Mouse (Mus musculus) liver, embryonic 14.5 days (tissue): ENCODE measurements around the gene Acot11. TPM values are rescaled to one million over a fixed set of nuclear protein-coding genes. Genes with fewer than 3 reads are reported as not detected.
A peak's percentile ranks its signal among the peaks of the same experiment; 100 is the strongest.
"Not testable (repeated sequence)": the region's sequence is repeated elsewhere in the genome, so short reads cannot be mapped to it uniquely, and the experiment has no call there.

Experiments used
- ATAC-seq: fragments of 200-750 bp; cut with Nextera tagmentation; 2 replicates; pipeline ENCODE4 v1.8.0; 2017; ENCODE audit warnings: moderate number of reproducible peaks, mild to moderate bottlenecking, moderate library complexity; ENCODE audit not compliant: insufficient read depth
- DNase-seq, 3 experiments: peaks; one replicate each; pipeline ENCODE4 v3.0.0-alpha.2; 2012 to 2013; ENCODE audit warnings: low read depth in 3 of 3, low spot score in 3 of 3
- H3K27ac ChIP-seq: fragments of 300-500 bp; sonication (generic); 2 replicates; pipeline ENCODE4 v1.5.1; 2014; ENCODE audit warnings: moderate library complexity, mild to moderate bottlenecking, control low read depth, inconsistent platforms
- H3K27me3 ChIP-seq: fragments of 300-500 bp; sonication (generic); 2 replicates; pipeline ENCODE4 v1.6.1; 2014; ENCODE audit warnings: mild to moderate bottlenecking, low read length, moderate library complexity; ENCODE audit not compliant: control insufficient read depth, insufficient read depth
- H3K36me3 ChIP-seq: fragments of 300-500 bp; sonication (generic); replicated peaks from 2 replicates; pipeline ENCODE4 v1.6.1; 2014; ENCODE audit warnings: low read depth; ENCODE audit not compliant: control insufficient read depth, insufficient read depth
- H3K4me1 ChIP-seq, 2 experiments: fragments of 200-500 bp in 1 of 2; fragments of 300-500 bp in 1 of 2; sonication (generic) in 1 of 2; replicated peaks; 2 replicates each; pipeline ENCODE4 v1.6.1; 2012 to 2014; ENCODE audit warnings: antibody characterized with exemption in 1 of 2, inconsistent platforms in 1 of 2, low read length in 1 of 2; ENCODE audit not compliant: control insufficient read depth in 2 of 2, insufficient read depth in 2 of 2
- H3K4me2 ChIP-seq: fragments of 300-500 bp; sonication (generic); 2 replicates; pipeline ENCODE4 v1.6.1; 2014; ENCODE audit warnings: low read depth, mild to moderate bottlenecking, control low read depth, moderate library complexity
- H3K4me3 ChIP-seq, 2 experiments: fragments of 200-500 bp in 1 of 2; fragments of 300-500 bp in 1 of 2; sonication (generic) in 1 of 2; 2 replicates each; pipeline ENCODE4 v1.5.1; 2012 to 2014; ENCODE audit warnings: low read depth in 2 of 2, low read length in 2 of 2, mild to moderate bottlenecking in 2 of 2, control low read depth in 1 of 2, inconsistent platforms in 1 of 2, moderate library complexity in 1 of 2; ENCODE audit not compliant: insufficient read depth in 1 of 2
- H3K9ac ChIP-seq: fragments of 300-500 bp; sonication (generic); replicated peaks from 2 replicates; pipeline ENCODE4 v1.6.1; 2014; ENCODE audit warnings: mild to moderate bottlenecking, control low read depth, moderate library complexity
- H3K9me3 ChIP-seq: fragments of 300-500 bp; sonication (generic); 2 replicates; pipeline ENCODE4 v1.6.1; 2016; ENCODE audit warnings: low read length, mixed read lengths; ENCODE audit not compliant: control insufficient read depth
- CTCF ChIP-seq: IDR thresholded peaks from 2 replicates; pipeline ENCODE4 v1.5.1; 2016; ENCODE audit warnings: antibody characterized with exemption, low read depth, control low read depth
- EP300 ChIP-seq: IDR thresholded peaks from 2 replicates; pipeline ENCODE4 v1.6.1; 2016; ENCODE audit warnings: antibody characterized with exemption, low read depth
- WGBS: fragments of 180-500 bp; shearing (Covaris S2); extraction: QIAGEN DNeasy Blood & Tissue Kit; methylation state at CpG from one replicate; pipeline ENCODE4 v1.1.7; 2014; ENCODE audit not compliant: insufficient replicate concordance; 5-methylcytosine and 5-hydroxymethylcytosine counted together
- polyA plus RNA-seq, 2 experiments: library from polyadenylated mRNA; depleted of rRNA in 1 of 2; stranded (reverse) in 1 of 2; unstranded in 1 of 2; fragments of >200 nt; fragmentation: Nextera tagmentation in 1 of 2; extraction: Ambion mirVana in 1 of 2; gene quantifications; 2 replicates each; pipeline versions ENCODE4 v1.2.1 to v1.2.3; 2012 to 2014

Acot11 gene
- polyA plus RNA-seq, 2 experiments, result 4.1 TPM

DNA sequence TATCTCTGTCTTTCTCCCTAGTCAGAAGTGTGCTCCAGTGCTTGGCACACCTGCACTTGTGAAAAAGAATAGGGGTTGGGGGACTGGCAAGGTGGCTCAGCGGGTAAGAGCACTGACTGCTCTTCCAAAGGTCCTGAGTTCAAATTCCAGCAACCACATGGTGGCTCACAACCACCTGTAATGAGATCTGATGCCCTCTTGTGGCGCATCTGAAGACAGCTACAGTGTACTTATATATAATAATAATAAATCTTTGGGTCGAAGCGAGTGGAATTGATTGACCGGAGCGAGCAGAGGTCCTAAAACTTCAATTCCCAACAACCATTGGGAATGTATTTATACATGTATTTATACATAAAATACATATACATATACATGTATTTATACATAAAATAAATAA, 29.0 kb downstream of the Acot11 start:
- not testable (repeated sequence) for H3K27me3 ChIP-seq, H3K36me3 ChIP-seq, DNase-seq, H3K27ac ChIP-seq, H3K4me2 ChIP-seq, H3K4me1 ChIP-seq, H3K9me3 ChIP-seq, ATAC-seq, H3K9ac ChIP-seq, H3K4me3 ChIP-seq
- TF ChIP-seq CTCF, result peak; percentile 42
- 82% methylated on average over 6 of the region's 6 CpGs for WGBS

DNA sequence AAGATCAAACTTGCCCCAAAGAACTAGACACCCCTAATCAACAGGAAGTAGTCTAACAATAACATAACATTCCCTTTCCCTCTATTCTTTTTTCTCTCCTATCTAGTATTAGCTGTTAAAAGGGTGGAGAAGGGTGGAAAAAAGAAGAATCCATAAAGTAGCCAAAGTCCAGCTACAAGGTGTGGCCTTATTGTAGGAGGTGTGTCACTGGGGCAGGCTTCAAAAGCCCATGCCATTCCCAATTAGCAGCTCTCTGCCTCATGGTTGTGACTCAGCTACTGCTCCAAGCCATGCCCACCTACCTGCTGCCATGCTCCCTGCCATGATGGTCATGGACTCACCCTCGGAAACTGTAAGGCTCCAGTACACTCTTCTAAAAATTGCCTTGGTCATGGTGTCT, 32.2 kb downstream of the Acot11 start:
- Histone ChIP-seq H3K9ac (no peak overlapping the region), H3K4me2 (no peak overlapping the region), H3K36me3 (no peaks in the 10 kb centered on the region; the same call in 1 of the 2 replicates), H3K4me3 (no peak overlapping the region), H3K27me3 (no peaks in the 10 kb centered on the region), H3K9me3 (no peaks in the 10 kb centered on the region), H3K4me1 (no peaks in the 10 kb centered on the region), H3K27ac (no peak overlapping the region)
- WGBS, result 60% methylated on average over 1 of the region's 1 CpGs
- TF ChIP-seq EP300, result no peak
- TF ChIP-seq CTCF, result no peak
- no peak for ATAC-seq
- DNase-seq, result no peak

DNA sequence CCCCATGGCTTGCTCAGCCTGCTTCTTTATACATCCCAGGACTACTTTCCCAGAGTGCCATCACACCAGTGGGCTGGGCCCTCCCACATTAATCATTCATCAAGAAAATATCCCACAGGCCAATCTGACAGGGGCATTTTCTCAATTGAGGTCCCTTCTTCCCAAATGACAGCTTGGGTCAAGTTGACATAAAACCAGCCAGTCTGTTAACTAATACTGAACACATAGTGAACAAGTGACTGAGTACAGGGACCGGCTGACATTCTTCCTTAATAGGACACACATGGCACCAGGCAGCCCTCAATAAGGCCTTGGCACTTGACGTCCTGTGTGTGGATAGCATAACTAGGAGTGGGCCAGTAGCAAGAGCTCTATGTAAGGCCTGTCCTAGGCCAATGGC, 35.5 kb downstream of the Acot11 start:
- Histone ChIP-seq H3K27me3 (no peaks in the 10 kb centered on the region), H3K9ac (no peak overlapping the region), H3K27ac (no peak overlapping the region), H3K4me3 (no peak overlapping the region), H3K9me3 (no peaks in the 10 kb centered on the region), H3K4me2 (no peak overlapping the region), H3K36me3 (no peaks in the 10 kb centered on the region; the same call in 1 of the 2 replicates), H3K4me1 (no peaks in the 10 kb centered on the region)
- 76% methylated on average over 2 of the region's 2 CpGs for WGBS
- no peak for TF ChIP-seq EP300
- no peak for TF ChIP-seq CTCF
- no peak for DNase-seq
- no peak for ATAC-seq

DNA sequence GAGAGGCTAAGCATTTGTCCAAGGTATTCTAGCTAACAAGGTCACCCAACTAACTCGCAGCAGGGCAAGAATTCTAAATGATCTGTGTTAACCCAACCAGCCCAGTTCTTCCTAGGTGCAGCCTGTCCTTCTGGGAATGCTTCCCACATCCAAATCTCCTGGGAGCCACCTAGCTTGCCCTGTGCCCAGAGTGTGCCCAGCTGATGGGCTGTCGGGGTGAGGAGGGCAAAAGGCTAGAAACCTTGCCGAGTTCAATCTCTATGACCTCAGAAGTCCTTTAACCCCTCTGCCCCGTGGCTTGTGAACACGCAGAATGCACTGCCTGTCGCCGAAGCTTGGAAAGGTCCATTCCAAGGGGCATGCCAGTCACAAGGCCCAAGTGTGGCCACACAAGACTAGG, 40.6 kb downstream of the Acot11 start:
- DNase-seq, result no peak
- WGBS, result 79% methylated on average over 7 of the region's 7 CpGs
- ATAC-seq, result no peak
- H3K9me3 ChIP-seq, result no peaks in the 10 kb centered on the region
- TF ChIP-seq EP300 (no peak), CTCF (no peak)
- no peak overlapping the region for H3K9ac ChIP-seq
- no peaks in the 10 kb centered on the region for H3K36me3 ChIP-seq
- H3K27me3 ChIP-seq, result no peaks in the 10 kb centered on the region
- no peaks in the 10 kb centered on the region for H3K4me1 ChIP-seq
- no peak overlapping the region for H3K4me2 ChIP-seq
- H3K4me3 ChIP-seq, result no peak overlapping the region
- H3K27ac ChIP-seq, result no peak overlapping the region

DNA sequence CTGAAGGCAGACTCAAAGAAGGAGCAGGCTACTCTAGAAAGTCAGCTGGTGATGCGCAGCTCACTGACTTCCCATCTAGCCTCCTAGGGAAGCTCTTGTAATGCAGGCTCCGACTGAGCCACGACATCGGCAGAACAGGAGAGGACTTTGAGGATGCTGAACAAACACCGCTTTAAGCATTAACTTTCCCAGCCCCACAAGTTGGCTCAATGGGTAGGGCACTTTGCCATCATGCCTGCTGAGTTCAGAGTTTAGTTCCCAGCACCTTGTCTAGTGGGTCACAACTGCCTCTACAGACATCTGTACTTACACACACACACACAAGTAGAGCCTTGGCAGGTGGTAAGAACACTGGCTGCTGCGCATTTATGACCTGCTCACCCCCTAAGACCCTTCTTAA, 53.1 kb downstream of the Acot11 start:
- no peak overlapping the region for H3K4me2 ChIP-seq
- 83% methylated on average over 6 of the region's 6 CpGs for WGBS
- no peaks in the 10 kb centered on the region for H3K9me3 ChIP-seq
- H3K4me1 ChIP-seq, result no peaks in the 10 kb centered on the region
- H3K27me3 ChIP-seq, result no peaks in the 10 kb centered on the region
- no peak overlapping the region for H3K9ac ChIP-seq
- no peak overlapping the region for H3K27ac ChIP-seq
- DNase-seq, result no peak
- H3K4me3 ChIP-seq, result no peak overlapping the region
- TF ChIP-seq EP300 (no peak), CTCF (no peak)
- H3K36me3 ChIP-seq, result no peaks in the 10 kb centered on the region; the same call in 1 of the 2 replicates
- ATAC-seq, result no peak
